Mouse (Mus musculus): Measurements from ENCODE around the gene Cpn2. TPM values are rescaled to one million over a fixed set of nuclear protein-coding genes. Genes with fewer than 3 reads are reported as not detected.

Gene Cpn2
- polyA plus RNA-seq, 1 experiment from 2014 or later = 3.6 TPM

DNA sequence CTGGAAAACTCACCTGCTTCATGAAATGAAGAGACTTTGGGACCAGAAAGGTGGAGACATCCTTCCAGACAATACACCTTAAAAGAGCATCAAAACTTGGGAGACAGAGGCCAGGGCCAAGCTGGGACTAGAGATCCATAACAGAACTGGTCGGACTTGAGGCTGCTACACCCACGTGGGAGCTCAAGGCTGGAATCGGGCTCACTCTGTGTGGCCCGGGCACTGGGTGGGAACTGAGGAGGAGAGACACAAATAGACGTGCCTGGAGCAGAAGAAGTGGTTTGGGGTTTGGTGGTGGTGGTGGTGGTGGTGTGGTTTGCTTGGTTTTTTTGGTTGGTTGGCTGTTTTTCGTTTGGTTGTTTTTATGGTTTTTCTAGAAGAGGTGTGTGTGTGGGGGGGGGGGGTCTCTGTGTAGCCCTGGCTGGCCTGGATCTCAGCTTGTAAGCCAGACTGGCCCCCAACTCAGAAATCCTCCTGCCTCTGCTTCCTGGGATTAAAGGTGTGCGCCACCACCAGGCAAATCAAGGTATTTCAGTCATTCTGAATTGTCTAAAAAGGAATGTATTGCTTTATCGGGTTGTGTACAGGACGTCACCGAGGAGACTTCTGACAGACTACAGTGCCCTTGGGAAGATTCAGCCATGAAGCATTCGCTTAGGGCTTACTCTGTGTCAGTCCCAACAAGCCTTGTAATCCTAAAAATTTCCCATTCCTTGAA, 60.0 kb downstream of the Cpn2 start:
- Histone ChIP-seq H3K36me3 (replicated peaks) (no peaks in the 10 kb centered on the region), H3K4me2 (no peak overlapping the region), H3K27me3 (0 out of 2 replicates have a peak, but pooled peaks cover 3% of the 10 kb centered on the region), H3K4me1 (replicated peaks) (no peaks in the 10 kb centered on the region), H3K9me3 (replicated peaks) (no peaks in the 10 kb centered on the region), H3K27ac (replicated peaks) (no peak overlapping the region), H3K4me3 (replicated peaks) (no peak overlapping the region), H3K9ac (no peak overlapping the region)
- ATAC-seq (ENCODE audit: insufficient read depth) = no peak
- WGBS (ENCODE audit: insufficient replicate concordance) = 69% methylated on average over 11 of the region's 11 CpGs

Other genes with a start within 250 kb of the Cpn2 start
- 5.4 and 6.1 TPM in 2 replicates for gene Hes1, start 203.1 kb downstream of the Cpn2 start, polyA plus RNA-seq (2015; fragmentation: Nextera tagmentation; extraction: Ambion mirVana)
- gene Lrrc15, start 15.8 kb upstream of the Cpn2 start, polyA plus RNA-seq (2015; fragmentation: Nextera tagmentation; extraction: Ambion mirVana) = 0.03 TPM in 2 replicates
- gene Gp5, start 43.3 kb upstream of the Cpn2 start, polyA plus RNA-seq (2015; fragmentation: Nextera tagmentation; extraction: Ambion mirVana) = 11.8 and 13.2 TPM in 2 replicates
- gene Atp13a3, start 138.5 kb upstream of the Cpn2 start, polyA plus RNA-seq (2015; fragmentation: Nextera tagmentation; extraction: Ambion mirVana) = 6.2 and 6.5 TPM in 2 replicates